Mouse (Mus musculus) heart, embryonic 13.5 days (tissue): Measurements from ENCODE around the gene Kars. TPM values are rescaled to one million over a fixed set of nuclear protein-coding genes. Genes with fewer than 3 reads are reported as not detected.

Source experiments
- polyA plus RNA-seq: library from polyadenylated mRNA; unstranded; fragments of >200 nt; fragmentation: Nextera tagmentation; extraction: Ambion mirVana; gene quantifications from 2 replicates; pipeline ENCODE4 v1.2.1, GENCODE M21; 2015

The Kars gene
- polyA plus RNA-seq, 1 experiment from 2014 or later: 132 TPM

Other genes starting within 250 kb of the Kars start
- 132 and 142 TPM in 2 replicates for gene Cfdp1, start 157.0 kb downstream of the Kars start, polyA plus RNA-seq
- 3.4 and 3.8 TPM in 2 replicates for gene Tmem170, start 134.6 kb downstream of the Kars start, polyA plus RNA-seq
- gene Chst5, start 100.9 kb downstream of the Kars start, polyA plus RNA-seq: 0.17 and 0.19 TPM in 2 replicates
- 5.0 and 5.4 TPM in 2 replicates for gene Tmem231, start 77.4 kb downstream of the Kars start, polyA plus RNA-seq
- 186 and 205 TPM in 2 replicates for gene Gabarapl2, start 70.6 kb downstream of the Kars start, polyA plus RNA-seq
- 6.2 and 6.9 TPM in 2 replicates for gene Adat1, start 19.0 kb downstream of the Kars start, polyA plus RNA-seq
- gene Terf2ip, start 75 bp upstream of the Kars start, polyA plus RNA-seq: 17.2 and 17.4 TPM in 2 replicates
- 0.13 and 0.37 TPM in 2 replicates for gene Gm6793, start 3.7 kb upstream of the Kars start, polyA plus RNA-seq